Mouse (Mus musculus) liver, embryonic 14.5 days (tissue): ENCODE results near the gene Gak. TPM values are rescaled to one million over a fixed set of nuclear protein-coding genes. Genes with fewer than 3 reads are reported as not detected.

Experiments
- ATAC-seq: fragments of 200-750 bp; cut with Nextera tagmentation; 2 replicates; pipeline ENCODE4 v1.8.0; 2017; ENCODE audit warnings: moderate number of reproducible peaks, mild to moderate bottlenecking, moderate library complexity; ENCODE audit not compliant: insufficient read depth
- DNase-seq, 3 experiments: peaks; one replicate each; pipeline ENCODE4 v3.0.0-alpha.2; 2012 to 2013; ENCODE audit warnings: low read depth in 3 of 3, low spot score in 3 of 3
- H3K27ac ChIP-seq: fragments of 300-500 bp; sonication (generic); 2 replicates; pipeline ENCODE4 v1.5.1; 2014; ENCODE audit warnings: moderate library complexity, mild to moderate bottlenecking, control low read depth, inconsistent platforms
- H3K27me3 ChIP-seq: fragments of 300-500 bp; sonication (generic); 2 replicates; pipeline ENCODE4 v1.6.1; 2014; ENCODE audit warnings: mild to moderate bottlenecking, low read length, moderate library complexity; ENCODE audit not compliant: control insufficient read depth, insufficient read depth
- H3K36me3 ChIP-seq: fragments of 300-500 bp; sonication (generic); replicated peaks from 2 replicates; pipeline ENCODE4 v1.6.1; 2014; ENCODE audit warnings: low read depth; ENCODE audit not compliant: control insufficient read depth, insufficient read depth
- H3K4me1 ChIP-seq, 2 experiments: fragments of 200-500 bp in 1 of 2; fragments of 300-500 bp in 1 of 2; sonication (generic) in 1 of 2; replicated peaks; 2 replicates each; pipeline ENCODE4 v1.6.1; 2012 to 2014; ENCODE audit warnings: antibody characterized with exemption in 1 of 2, inconsistent platforms in 1 of 2, low read length in 1 of 2; ENCODE audit not compliant: control insufficient read depth in 2 of 2, insufficient read depth in 2 of 2
- H3K4me2 ChIP-seq: fragments of 300-500 bp; sonication (generic); 2 replicates; pipeline ENCODE4 v1.6.1; 2014; ENCODE audit warnings: low read depth, mild to moderate bottlenecking, control low read depth, moderate library complexity
- H3K4me3 ChIP-seq, 2 experiments: fragments of 200-500 bp in 1 of 2; fragments of 300-500 bp in 1 of 2; sonication (generic) in 1 of 2; 2 replicates each; pipeline ENCODE4 v1.5.1; 2012 to 2014; ENCODE audit warnings: low read depth in 2 of 2, low read length in 2 of 2, mild to moderate bottlenecking in 2 of 2, control low read depth in 1 of 2, inconsistent platforms in 1 of 2, moderate library complexity in 1 of 2; ENCODE audit not compliant: insufficient read depth in 1 of 2
- H3K9ac ChIP-seq: fragments of 300-500 bp; sonication (generic); replicated peaks from 2 replicates; pipeline ENCODE4 v1.6.1; 2014; ENCODE audit warnings: mild to moderate bottlenecking, control low read depth, moderate library complexity
- H3K9me3 ChIP-seq: fragments of 300-500 bp; sonication (generic); 2 replicates; pipeline ENCODE4 v1.6.1; 2016; ENCODE audit warnings: low read length, mixed read lengths; ENCODE audit not compliant: control insufficient read depth
- CTCF ChIP-seq: IDR thresholded peaks from 2 replicates; pipeline ENCODE4 v1.5.1; 2016; ENCODE audit warnings: antibody characterized with exemption, low read depth, control low read depth
- EP300 ChIP-seq: IDR thresholded peaks from 2 replicates; pipeline ENCODE4 v1.6.1; 2016; ENCODE audit warnings: antibody characterized with exemption, low read depth
- WGBS: fragments of 180-500 bp; shearing (Covaris S2); extraction: QIAGEN DNeasy Blood & Tissue Kit; methylation state at CpG from one replicate; pipeline ENCODE4 v1.1.7; 2014; ENCODE audit not compliant: insufficient replicate concordance; 5-methylcytosine and 5-hydroxymethylcytosine counted together
- polyA plus RNA-seq, 2 experiments: library from polyadenylated mRNA; depleted of rRNA in 1 of 2; stranded (reverse) in 1 of 2; unstranded in 1 of 2; fragments of >200 nt; fragmentation: Nextera tagmentation in 1 of 2; extraction: Ambion mirVana in 1 of 2; gene quantifications; 2 replicates each; pipeline versions ENCODE4 v1.2.1 to v1.2.3; 2012 to 2014

The Gak gene
- polyA plus RNA-seq, 2 experiments, result 20.7 to 22.6 TPM

- Histone ChIP-seq H3K4me2 (peak within 1 kb of the TSS; percentile 88), H3K9me3 (no peaks in the 10 kb centered on the region), H3K4me3 (peak within 1 kb of the TSS; percentile 56 to 62), H3K4me1 (peaks cover 35 to 44% of the 10 kb centered on the region in 2 experiments), H3K27me3 (no peaks in the 10 kb centered on the region), H3K9ac (peak within 1 kb of the TSS; percentile 84), H3K27ac (peak within 1 kb of the TSS; percentile 68), H3K36me3 (peaks cover 19% of the 10 kb centered on the region)
- ATAC-seq (peak; percentile 54), DNase-seq (peak; percentile 72 to 75 (median 73))
- WGBS, result 18% methylated on average over 9 of the region's 9 CpGs
- TF ChIP-seq EP300, result peak; percentile 61
- TF ChIP-seq CTCF, result no peak
Measured at GRCm38 (mm10) chr5:108675251-108675816, 45.8 kb upstream of the Gak start, which contains the start of gene Slc26a1. Slc26a1 (minus strand) TSS chr5:108675569.

GRCm38 (mm10) chr5:108674624-108675023 lies 45.1 kb upstream of the Gak start:
- H3K9ac ChIP-seq, result peak overlapping the region; percentile 84
- peaks cover 35 to 49% of the 10 kb centered on the region in 2 experiments for H3K4me1 ChIP-seq
- TF ChIP-seq EP300, result no peak
- no peak for TF ChIP-seq CTCF
- peaks cover 19% of the 10 kb centered on the region for H3K36me3 ChIP-seq
- peak overlapping the region; percentile 68 for H3K27ac ChIP-seq
- peak overlapping the region; percentile 56 to 62 for H3K4me3 ChIP-seq
- WGBS, result 40% methylated on average over 2 of the region's 2 CpGs
- H3K9me3 ChIP-seq, result no peaks in the 10 kb centered on the region
- H3K27me3 ChIP-seq, result no peaks in the 10 kb centered on the region
- ATAC-seq, result no peak
- H3K4me2 ChIP-seq, result peak overlapping the region; percentile 88
- no peak for DNase-seq

- Histone ChIP-seq H3K36me3 (peaks cover 19% of the 10 kb centered on the region), H3K27me3 (no peaks in the 10 kb centered on the region), H3K4me3 (no peak overlapping the region), H3K9me3 (no peaks in the 10 kb centered on the region), H3K9ac (no peak overlapping the region), H3K4me2 (no peak overlapping the region), H3K27ac (no peak overlapping the region), H3K4me1 (peaks cover 26 to 46% of the 10 kb centered on the region in 2 experiments)
- TF ChIP-seq CTCF (peak; percentile 53), EP300 (no peak)
- DNase-seq, result no peak
- ATAC-seq, result no peak
- WGBS, result 88% methylated on average over 12 of the region's 12 CpGs
Measured at GRCm38 (mm10) chr5:108671757-108672156, 42.2 kb upstream of the Gak start.

GRCm38 (mm10) chr5:108670785-108671184 lies 41.2 kb upstream of the Gak start:
- TF ChIP-seq EP300, result no peak
- TF ChIP-seq CTCF, result peak; percentile 84
- H3K27me3 ChIP-seq, result no peaks in the 10 kb centered on the region
- peaks cover 19% of the 10 kb centered on the region for H3K36me3 ChIP-seq
- peak; percentile 16; the same call in 1 of the 2 replicates for ATAC-seq
- H3K4me3 ChIP-seq, result no peak overlapping the region
- no peak overlapping the region for H3K9ac ChIP-seq
- no peak overlapping the region for H3K4me2 ChIP-seq
- peaks cover 17 to 36% of the 10 kb centered on the region in 2 experiments for H3K4me1 ChIP-seq
- H3K9me3 ChIP-seq, result no peaks in the 10 kb centered on the region
- H3K27ac ChIP-seq, result no peak overlapping the region
- no peak for DNase-seq

GRCm38 (mm10) chr5:108669986-108670385 lies 40.4 kb upstream of the Gak start:
- no peaks in the 10 kb centered on the region for H3K9me3 ChIP-seq
- WGBS, result 66% methylated on average over 9 of the region's 9 CpGs
- peak overlapping the region; percentile 63 to 82; a peak in 3 of 4 replicates for H3K4me3 ChIP-seq
- H3K9ac ChIP-seq, result no peak overlapping the region; the same call in 1 of the 2 replicates
- peak overlapping the region; percentile 62 for H3K27ac ChIP-seq
- peaks cover 19% of the 10 kb centered on the region for H3K36me3 ChIP-seq
- DNase-seq (no peak), ATAC-seq (no peak)
- peaks cover 9 to 28% of the 10 kb centered on the region in 2 experiments for H3K4me1 ChIP-seq
- peak overlapping the region; percentile 90 for H3K4me2 ChIP-seq
- TF ChIP-seq CTCF (no peak), EP300 (no peak)
- no peaks in the 10 kb centered on the region for H3K27me3 ChIP-seq
